In genomic region chr13:26464523-26464922, GRCm38 (mm10) we compare ENCODE assay signal across 28 mouse cellular contexts.
DNase-seq lines count a peak whose midpoint lies in the region; ATAC-seq and TF ChIP-seq lines count a peak whose summit lies in the region.
"Had no signal": no experiment of that assay in that cellular context is flagged by ENCODE, and none has a peak within 500 bp of the region (broad histone marks: within the 10 kb centered on the region; RNA-seq: fewer than 3 reads in every experiment).

No protein-coding gene starts in this region.

- H3K4me2 ChIP-seq in forebrain, postnatal 0 days (ENCODE audit: low read depth), result no peak overlapping the region
- H3K4me2 ChIP-seq in forebrain, embryonic 12.5 days, result no peak overlapping the region
- H3K4me2 ChIP-seq: forebrain, embryonic 15.5 days; heart, embryonic 15.5 days; limb, embryonic 12.5 days; liver, embryonic 15.5 days; lung, embryonic 14.5 days; neural tube, embryonic 12.5 days had no signal

- H3K9ac ChIP-seq in forebrain, postnatal 0 days, result no peak overlapping the region
- no peak overlapping the region for H3K9ac ChIP-seq in forebrain, embryonic 12.5 days
- H3K9ac ChIP-seq: forebrain, embryonic 15.5 days; heart, embryonic 15.5 days; limb, embryonic 12.5 days; liver, embryonic 15.5 days; lung, embryonic 14.5 days; neural tube, embryonic 12.5 days had no signal

- DNase-seq in cerebellum, adult 11 months, result no peak
- DNase-seq in forebrain, postnatal 0 days, result peak; percentile 22
- DNase-seq in testis, postnatal 14 days (ENCODE audit: low spot score), result peak; percentile 3
- no peak for DNase-seq in testis, postnatal 10 days (ENCODE audit: low spot score)
- DNase-seq in urinary bladder, postnatal 10 days (ENCODE audit: low spot score), result no peak
- DNase-seq: adrenal gland, postnatal 10 days; gastrocnemius, postnatal 14 days; heart, adult 11 months; kidney, adult 11 months; kidney, postnatal 14 days; lung, embryonic 14.5 days; lung, postnatal 14 days; spleen, adult 18-20 months; thymus, postnatal 4 days had no signal

- H3K9me3 ChIP-seq in forebrain, postnatal 0 days (ENCODE audit: low read length), result no peaks in the 10 kb centered on the region
- H3K9me3 ChIP-seq in forebrain, embryonic 12.5 days, result no peaks in the 10 kb centered on the region
- H3K9me3 ChIP-seq: forebrain, embryonic 15.5 days; heart, embryonic 10.5 days; heart, embryonic 15.5 days; limb, embryonic 12.5 days; liver, embryonic 15.5 days; midbrain, embryonic 10.5 days; neural tube, embryonic 12.5 days had no signal

- no peak for TF ChIP-seq CTCF in forebrain, postnatal 0 days (IDR thresholded peaks at IDR 0.05; ENCODE audit: low read depth)

- H3K4me1 ChIP-seq in forebrain, postnatal 0 days (ENCODE audit: insufficient read depth), result no peaks in the 10 kb centered on the region
- H3K4me1 ChIP-seq in forebrain, embryonic 12.5 days, result 0 out of 2 replicates have a peak, but pooled peaks cover 3% of the 10 kb centered on the region
- H3K4me1 ChIP-seq: heart, embryonic 10.5 days; heart, embryonic 15.5 days; limb, embryonic 12.5 days; liver, embryonic 15.5 days; midbrain, embryonic 10.5 days; neural tube, embryonic 12.5 days had no signal

- H3K27ac ChIP-seq in forebrain, postnatal 0 days (ENCODE audit: low read depth, low read length), result no peak overlapping the region
- no peak overlapping the region for H3K27ac ChIP-seq in forebrain, embryonic 12.5 days
- H3K27ac ChIP-seq: forebrain, embryonic 15.5 days; heart, embryonic 10.5 days; heart, embryonic 15.5 days; limb, embryonic 12.5 days; liver, embryonic 15.5 days; midbrain, embryonic 10.5 days; neural tube, embryonic 12.5 days had no signal

- ATAC-seq in cerebellum, adult (ENCODE audit: insufficient number of reproducible peaks, low FRiP score, low TSS enrichment), result peak; percentile 66
- peak; percentile 84 for ATAC-seq in forebrain, postnatal 0 days
- no peak; the same call in 1 of the 2 replicates for ATAC-seq in forebrain, embryonic 12.5 days (ENCODE audit: low FRiP score)
- no peak for ATAC-seq in megakaryocyte progenitor cell, adult 5-6 weeks (replicated peaks; ENCODE audit: poor library complexity)
- ATAC-seq: forebrain, embryonic 15.5 days; inflammation-experienced regulatory T-cells, adult 6 months; midbrain, embryonic 16.5 days had no signal

- H3K27me3 ChIP-seq in forebrain, postnatal 0 days (ENCODE audit: insufficient read depth, low read length), result no peaks in the 10 kb centered on the region
- no peaks in the 10 kb centered on the region for H3K27me3 ChIP-seq in forebrain, embryonic 12.5 days
- H3K27me3 ChIP-seq: CH12.LX; forebrain, embryonic 15.5 days; heart, embryonic 15.5 days; limb, embryonic 12.5 days; liver, embryonic 15.5 days; neural tube, embryonic 12.5 days had no signal

- WGBS in forebrain, postnatal 0 days, result 11% methylated on average over 2 of the region's 2 CpGs
- WGBS in forebrain, embryonic 12.5 days, result 28% methylated on average over 2 of the region's 2 CpGs

- no peak overlapping the region for H3K4me3 ChIP-seq in forebrain, postnatal 0 days (ENCODE audit: low read depth, low read length)
- no peak overlapping the region for H3K4me3 ChIP-seq in forebrain, embryonic 12.5 days (replicated peaks)
- H3K4me3 ChIP-seq: forebrain, embryonic 15.5 days; heart, embryonic 10.5 days; heart, embryonic 15.5 days; limb, embryonic 12.5 days; liver, embryonic 15.5 days; midbrain, embryonic 10.5 days; myocyte; neural tube, embryonic 12.5 days had no signal

- no peaks in the 10 kb centered on the region for H3K36me3 ChIP-seq in forebrain, postnatal 0 days (ENCODE audit: insufficient read depth)
- H3K36me3 ChIP-seq in forebrain, embryonic 12.5 days (replicated peaks), result no peaks in the 10 kb centered on the region
- H3K36me3 ChIP-seq: forebrain, embryonic 15.5 days; heart, embryonic 10.5 days; heart, embryonic 15.5 days; limb, embryonic 12.5 days; liver, embryonic 15.5 days; midbrain, embryonic 10.5 days; neural tube, embryonic 12.5 days had no signal

Comparison
In these comparisons a context has a peak if more than half of its experiments do, and no peak if none do; other contexts are left out.
1. ATAC-seq: peak in cerebellum, adult (single experiment) and forebrain, postnatal 0 days (single experiment); none in forebrain, embryonic 12.5 days (single experiment) and megakaryocyte progenitor cell, adult 5-6 weeks (single experiment).
2. DNase-seq: peak in forebrain, postnatal 0 days (single experiment) and testis, postnatal 14 days (single experiment); none in cerebellum, adult 11 months (single experiment), testis, postnatal 10 days (single experiment) and urinary bladder, postnatal 10 days (single experiment).